Mouse (Mus musculus) forebrain, postnatal 0 days (tissue): Measurements from ENCODE around the gene Mpzl1. TPM values are rescaled to one million over a fixed set of nuclear protein-coding genes. Genes with fewer than 3 reads are reported as not detected.

Experiments
- ATAC-seq: fragments of 200-750 bp; cut with Nextera tagmentation; 2 replicates; pipeline ENCODE4 v1.8.0; 2017; ENCODE audit warnings: mild to moderate bottlenecking, moderate library complexity
- DNase-seq: peaks from one replicate; pipeline ENCODE4 v3.0.0-alpha.2; 2015
- H3K27ac ChIP-seq: fragments of 300-500 bp; sonication (generic); 2 replicates; pipeline ENCODE4 v1.5.1; 2014; ENCODE audit warnings: low read depth, mild to moderate bottlenecking, antibody characterized with exemption, low read length, moderate library complexity, mixed read lengths
- H3K27me3 ChIP-seq: fragments of 300-500 bp; sonication (generic); 2 replicates; pipeline ENCODE4 v1.6.1; 2014; ENCODE audit warnings: mild to moderate bottlenecking, low read length, mixed read lengths; ENCODE audit not compliant: insufficient read depth
- H3K36me3 ChIP-seq: fragments of 300-500 bp; sonication (generic); 2 replicates; pipeline ENCODE4 v1.6.1; 2014; ENCODE audit warnings: mild to moderate bottlenecking, moderate library complexity; ENCODE audit not compliant: insufficient read depth
- H3K4me1 ChIP-seq: fragments of 300-500 bp; sonication (generic); 2 replicates; pipeline ENCODE4 v1.6.1; 2014; ENCODE audit warnings: antibody characterized with exemption; ENCODE audit not compliant: insufficient read depth
- H3K4me2 ChIP-seq: fragments of 300-500 bp; sonication (generic); 2 replicates; pipeline ENCODE4 v1.6.1; 2014; ENCODE audit warnings: low read depth, mild to moderate bottlenecking, moderate library complexity
- H3K4me3 ChIP-seq: fragments of 300-500 bp; sonication (generic); 2 replicates; pipeline ENCODE4 v1.5.1; 2014; ENCODE audit warnings: low read depth, low read length, mixed read lengths
- H3K9ac ChIP-seq: fragments of 300-500 bp; sonication (generic); 2 replicates; pipeline ENCODE4 v1.6.1; 2014; ENCODE audit warnings: mild to moderate bottlenecking
- H3K9me3 ChIP-seq: fragments of 300-500 bp; sonication (generic); 2 replicates; pipeline ENCODE4 v1.6.1; 2016; ENCODE audit warnings: low read length
- CTCF ChIP-seq: sonication (generic); IDR thresholded peaks from 2 replicates; pipeline ENCODE4 v1.5.1; 2016; ENCODE audit warnings: antibody characterized with exemption, control low read depth, low read depth
- WGBS: fragments of 180-500 bp; shearing (Covaris S2); extraction: QIAGEN DNeasy Blood & Tissue Kit; methylation state at CpG from one replicate; pipeline ENCODE4 v1.1.7; 2014; 5-methylcytosine and 5-hydroxymethylcytosine counted together
- polyA plus RNA-seq: library from polyadenylated mRNA; unstranded; fragments of >200 nt; fragmentation: Nextera tagmentation; extraction: Ambion mirVana; gene quantifications from 2 replicates; pipeline ENCODE4 v1.2.1, GENCODE M21; 2015
- total RNA-seq: library from RNA; depleted of rRNA; stranded (reverse); fragments of >200 nt; gene quantifications from 2 replicates; pipeline ENCODE4 v1.2.3, GENCODE M21; 2014

Gene Mpzl1
- total and polyA plus RNA-seq, 2 experiments from 2014 or later: 23.9 to 127 TPM

GRCm38 (mm10) chr1:165655482-165655881 is 21.1 kb upstream of the Mpzl1 start:
- no peak for DNase-seq
- Histone ChIP-seq H3K27me3 (no peaks in the 10 kb centered on the region), H3K4me3 (no peak overlapping the region), H3K4me2 (no peak overlapping the region), H3K4me1 (no peaks in the 10 kb centered on the region), H3K9ac (no peak overlapping the region), H3K36me3 (no peaks in the 10 kb centered on the region), H3K27ac (no peak overlapping the region), H3K9me3 (no peaks in the 10 kb centered on the region)
- 86% methylated on average over 14 of the region's 14 CpGs for WGBS
- TF ChIP-seq CTCF: no peak
- no peak for ATAC-seq

DNA sequence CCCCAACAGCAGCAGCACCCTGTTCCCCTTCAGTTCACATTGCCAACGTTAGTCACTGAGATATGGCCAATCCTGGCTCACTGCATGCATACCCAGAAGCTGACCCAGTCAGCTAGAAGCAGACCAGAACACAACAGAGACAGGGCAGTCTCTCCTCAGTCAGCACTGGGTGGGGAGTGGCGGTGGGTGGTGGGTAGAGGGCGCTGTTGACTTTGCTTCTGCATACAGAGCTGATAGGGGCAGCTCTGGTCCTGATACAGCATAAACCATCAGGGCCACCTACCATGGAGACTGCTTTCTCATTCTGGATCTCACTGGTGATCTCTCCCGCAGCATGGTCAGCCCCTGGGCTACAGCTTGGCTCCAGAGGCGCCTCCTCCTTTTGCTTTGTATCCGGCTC is 20.7 kb upstream of the Mpzl1 start:
- 75% methylated on average over 6 of the region's 6 CpGs for WGBS
- no peaks in the 10 kb centered on the region for H3K27me3 ChIP-seq
- no peak overlapping the region for H3K27ac ChIP-seq
- no peak overlapping the region for H3K4me2 ChIP-seq
- no peak overlapping the region for H3K4me3 ChIP-seq
- no peak for TF ChIP-seq CTCF
- H3K9ac ChIP-seq: no peak overlapping the region
- no peaks in the 10 kb centered on the region for H3K36me3 ChIP-seq
- ATAC-seq (no peak), DNase-seq (no peak)
- no peaks in the 10 kb centered on the region for H3K4me1 ChIP-seq
- no peaks in the 10 kb centered on the region for H3K9me3 ChIP-seq

GRCm38 (mm10) chr1:165653126-165653885 is 19.0 kb upstream of the Mpzl1 start:
- Histone ChIP-seq H3K27ac (no peak overlapping the region), H3K9ac (no peak overlapping the region), H3K27me3 (no peaks in the 10 kb centered on the region), H3K9me3 (no peaks in the 10 kb centered on the region), H3K36me3 (no peaks in the 10 kb centered on the region), H3K4me1 (no peaks in the 10 kb centered on the region), H3K4me3 (no peak overlapping the region), H3K4me2 (no peak overlapping the region)
- WGBS: 91% methylated on average over 14 of the region's 14 CpGs
- no peak for TF ChIP-seq CTCF
- DNase-seq (no peak), ATAC-seq (no peak)

GRCm38 (mm10) chr1:165652507-165652906 is 18.2 kb upstream of the Mpzl1 start:
- Histone ChIP-seq H3K36me3 (no peaks in the 10 kb centered on the region), H3K9me3 (no peaks in the 10 kb centered on the region), H3K4me3 (no peak overlapping the region), H3K4me2 (no peak overlapping the region), H3K27me3 (no peaks in the 10 kb centered on the region), H3K27ac (no peak overlapping the region), H3K9ac (no peak overlapping the region), H3K4me1 (no peaks in the 10 kb centered on the region)
- ATAC-seq: no peak
- no peak for TF ChIP-seq CTCF
- DNase-seq: no peak
- WGBS: 61% methylated on average over 2 of the region's 2 CpGs

GRCm38 (mm10) chr1:165651158-165651557 is 16.8 kb upstream of the Mpzl1 start:
- no peak overlapping the region for H3K4me3 ChIP-seq
- H3K27me3 ChIP-seq: no peaks in the 10 kb centered on the region
- no peaks in the 10 kb centered on the region for H3K9me3 ChIP-seq
- H3K4me1 ChIP-seq: no peaks in the 10 kb centered on the region
- DNase-seq: no peak
- no peak for ATAC-seq
- no peak overlapping the region for H3K27ac ChIP-seq
- H3K4me2 ChIP-seq: no peak overlapping the region
- H3K9ac ChIP-seq: no peak overlapping the region
- WGBS: 70% methylated on average over 5 of the region's 5 CpGs
- no peaks in the 10 kb centered on the region for H3K36me3 ChIP-seq
- no peak for TF ChIP-seq CTCF

DNA sequence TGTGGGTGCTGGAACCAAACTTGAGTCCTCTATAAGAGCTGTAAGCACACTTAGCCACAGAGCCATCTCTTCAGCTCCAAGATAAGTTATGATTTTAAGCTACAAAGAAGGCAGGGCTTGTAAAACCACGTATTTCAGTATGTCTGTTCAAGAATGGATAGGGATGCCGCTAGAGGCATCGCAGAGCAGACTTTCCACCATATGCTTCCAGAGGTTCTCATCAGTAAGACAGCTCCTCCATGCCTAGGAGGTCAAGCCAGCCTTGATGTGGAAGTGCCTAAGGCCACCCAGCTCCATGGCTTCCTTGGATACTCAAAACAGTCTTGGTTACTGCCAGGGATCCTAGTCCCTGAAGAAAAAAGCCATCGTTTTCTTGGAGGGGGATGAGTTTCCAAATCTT is 10.8 kb upstream of the Mpzl1 start:
- Histone ChIP-seq H3K9me3 (no peaks in the 10 kb centered on the region), H3K9ac (no peak overlapping the region), H3K27ac (no peak overlapping the region), H3K4me1 (no peaks in the 10 kb centered on the region; the same call in 1 of the 2 replicates), H3K27me3 (no peaks in the 10 kb centered on the region), H3K4me3 (no peak overlapping the region), H3K4me2 (no peak overlapping the region), H3K36me3 (no peaks in the 10 kb centered on the region)
- TF ChIP-seq CTCF: no peak
- ATAC-seq (no peak), DNase-seq (no peak)
- WGBS: 74% methylated on average over 4 of the region's 4 CpGs

GRCm38 (mm10) chr1:165643735-165644134 is 9.4 kb upstream of the Mpzl1 start:
- Histone ChIP-seq H3K4me2 (no peak overlapping the region), H3K4me3 (no peak overlapping the region)
- ATAC-seq: no peak

More at GRCm38 (mm10) chr1:165643735-165644134, 9.4 kb upstream of the Mpzl1 start:
- Histone ChIP-seq H3K9ac (no peak overlapping the region), H3K4me1 (no peaks in the 10 kb centered on the region; the same call in 1 of the 2 replicates), H3K27me3 (no peaks in the 10 kb centered on the region), H3K9me3 (no peaks in the 10 kb centered on the region), H3K36me3 (no peaks in the 10 kb centered on the region), H3K27ac (no peak overlapping the region)
- no peak for DNase-seq
- TF ChIP-seq CTCF: no peak
- 72% methylated on average over 5 of the region's 5 CpGs for WGBS
